Mouse (Mus musculus) brain, embryonic 14.5 days (tissue): ENCODE data around the gene Aym1.

ENCODE experiments used
- CTCF ChIP-seq: fragments of 200-500 bp; IDR thresholded peaks from 2 replicates; pipeline ENCODE4 v1.5.1; 2012; ENCODE audit warnings: inconsistent platforms, mild to moderate bottlenecking, moderate library complexity, borderline replicate concordance; ENCODE audit not compliant: insufficient read depth, insufficient read length; ENCODE audit errors: extremely low read depth
- POLR2A ChIP-seq: fragments of 200-500 bp; IDR thresholded peaks from 2 replicates; pipeline ENCODE4 v1.6.1; 2012; ENCODE audit warnings: mild to moderate bottlenecking, inconsistent platforms, borderline replicate concordance; ENCODE audit not compliant: poor library complexity, insufficient read depth, insufficient read length, severe bottlenecking; ENCODE audit errors: extremely low read depth

DNA sequence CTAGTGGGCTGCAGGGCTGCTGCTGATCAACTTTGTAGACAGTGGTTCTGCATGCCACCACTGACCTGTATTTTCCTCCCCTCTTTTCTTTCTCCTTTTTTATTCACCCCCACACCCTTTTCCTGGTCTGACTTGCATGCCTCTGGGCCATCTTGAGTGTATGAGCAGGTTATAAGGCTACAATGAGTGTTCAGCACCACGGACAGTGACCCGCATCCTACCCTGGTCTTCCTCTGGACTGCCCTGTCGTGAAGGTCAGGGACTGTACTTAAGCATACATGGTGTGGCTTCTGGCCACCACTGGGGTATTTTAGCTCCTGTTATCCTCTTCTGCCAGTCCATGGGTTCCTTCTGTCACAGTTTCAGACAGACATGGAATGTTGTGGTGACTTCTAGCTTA is 50.3 kb downstream of the Aym1 start:
- TF ChIP-seq CTCF: no peak
- no peak for TF ChIP-seq POLR2A
